Mouse (Mus musculus) cerebellum, postnatal 14 days (tissue): Measurements from ENCODE around the gene Macrod1.

Source experiments
- DNase-seq, 2 experiments: peaks; one replicate each; pipeline ENCODE4 v3.0.0; 2021; ENCODE audit warnings: mixed read lengths in 2 of 2

The Macrod1 gene

DNA sequence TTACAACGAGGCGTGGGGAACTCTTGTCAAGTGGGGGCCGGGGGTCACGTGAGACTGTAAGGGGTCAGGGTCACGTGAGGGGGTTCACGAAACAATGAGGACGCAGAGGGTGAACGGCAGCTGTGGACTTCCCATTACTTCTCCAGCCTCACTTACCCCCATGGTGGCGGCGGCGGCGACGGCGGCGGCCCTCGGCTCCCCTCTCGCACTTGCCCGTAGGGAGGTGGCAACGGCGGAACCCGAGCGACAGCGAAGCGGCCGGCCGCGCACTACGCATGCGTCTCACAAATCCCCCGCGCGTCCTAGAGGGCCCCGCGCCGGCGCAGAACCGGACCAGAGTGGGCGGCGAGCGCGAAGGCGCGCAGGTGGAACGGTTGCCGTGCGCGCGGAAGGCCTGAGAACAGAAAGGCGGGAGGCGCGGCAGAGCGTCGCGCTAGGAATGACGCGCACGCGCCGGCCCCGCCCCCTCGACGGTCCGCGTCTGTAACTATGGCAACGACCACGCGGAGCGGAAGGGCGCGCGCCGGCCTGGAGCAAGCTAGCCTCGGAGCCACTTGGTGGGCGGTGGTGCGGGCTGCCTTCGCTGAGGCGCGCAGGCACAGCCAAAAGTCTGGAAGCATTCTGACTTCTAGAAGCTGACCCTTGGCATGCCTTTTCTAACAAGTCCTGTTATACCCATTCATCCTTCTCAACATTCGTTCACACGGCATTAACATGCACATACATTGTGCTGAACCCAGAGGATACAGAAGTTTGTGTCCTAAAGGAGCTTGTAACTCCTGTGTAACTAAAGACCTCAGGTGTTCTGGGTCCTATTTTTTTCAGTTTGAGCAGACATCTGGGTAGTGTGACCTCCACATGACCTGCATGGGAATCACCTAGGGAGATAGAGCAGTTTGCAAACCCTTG is 184.4 kb downstream of the Macrod1 start, which contains the start of gene Naa40:
Naa40 (minus strand) TSS at position 402 of the 909 bp plus-strand sequence.
- DNase-seq: peak; percentile 96 to 97

DNA sequence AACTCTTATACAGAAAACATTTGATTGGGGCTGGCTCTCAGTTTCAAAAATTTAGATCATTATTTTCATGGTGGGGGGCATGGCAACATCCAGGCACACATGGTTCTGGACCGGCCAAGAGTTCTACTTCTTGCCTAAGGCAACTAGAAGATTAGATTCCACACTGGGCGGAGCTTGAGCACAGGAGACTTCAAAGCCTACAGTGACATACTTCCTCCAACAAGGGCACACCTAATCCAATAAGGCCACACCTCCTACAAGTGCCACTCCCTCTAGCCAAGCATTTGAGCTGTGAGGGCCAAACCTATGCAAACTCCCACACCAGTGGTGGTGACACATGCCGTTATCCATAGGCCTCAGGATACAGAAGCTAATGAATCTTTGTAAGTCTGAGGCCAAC is 189.4 kb downstream of the Macrod1 start:
- DNase-seq: no peak
